Mouse (Mus musculus) intestine, embryonic 14.5 days (tissue): ENCODE measurements around the gene Gm2a. TPM values are rescaled to one million over a fixed set of nuclear protein-coding genes. Genes with fewer than 3 reads are reported as not detected.

Source experiments
- ATAC-seq: fragments of 200-750 bp; cut with Nextera tagmentation; replicated peaks from 2 replicates; pipeline ENCODE4 v1.8.0; 2017; ENCODE audit warnings: low read depth, moderate number of reproducible peaks, moderate TSS enrichment, moderate library complexity; ENCODE audit not compliant: low FRiP score, low TSS enrichment
- DNase-seq: peaks from one replicate; pipeline ENCODE4 v3.0.0-alpha.2; 2018; ENCODE audit warnings: low spot score
- H3K27ac ChIP-seq: fragments of 300-500 bp; sonication (generic); 2 replicates; pipeline ENCODE4 v1.5.1; 2014; ENCODE audit warnings: low read depth, mild to moderate bottlenecking, control low read depth
- H3K27me3 ChIP-seq: fragments of 300-500 bp; sonication (generic); replicated peaks from 2 replicates; pipeline ENCODE4 v1.6.1; 2014; ENCODE audit warnings: low read length, control low read depth; ENCODE audit not compliant: control insufficient read depth, insufficient read depth
- H3K36me3 ChIP-seq: fragments of 300-500 bp; sonication (generic); 2 replicates; pipeline ENCODE4 v1.6.1; 2014; ENCODE audit warnings: low read length, control low read depth; ENCODE audit not compliant: control insufficient read depth, insufficient read depth
- H3K4me1 ChIP-seq: fragments of 300-500 bp; sonication (generic); replicated peaks from 2 replicates; pipeline ENCODE4 v1.6.1; 2014; ENCODE audit warnings: low read length, control low read depth, mixed read lengths; ENCODE audit not compliant: control insufficient read depth, insufficient read depth
- H3K4me2 ChIP-seq: fragments of 300-500 bp; sonication (generic); 2 replicates; pipeline ENCODE4 v1.6.1; 2014; ENCODE audit warnings: low read length
- H3K4me3 ChIP-seq: fragments of 300-500 bp; sonication (generic); 2 replicates; pipeline ENCODE4 v1.5.1; 2014; ENCODE audit warnings: low read depth, low read length, control low read depth, mixed read lengths
- H3K9ac ChIP-seq: fragments of 300-500 bp; sonication (generic); 2 replicates; pipeline ENCODE4 v1.6.1; 2014; ENCODE audit warnings: mild to moderate bottlenecking, low read length
- H3K9me3 ChIP-seq: fragments of 300-500 bp; sonication (generic); 2 replicates; pipeline ENCODE4 v1.6.1; 2016; ENCODE audit warnings: low read length, control low read depth; ENCODE audit not compliant: control insufficient read depth
- WGBS: fragments of 180-500 bp; shearing (Covaris S2); extraction: QIAGEN DNeasy Blood & Tissue Kit; methylation state at CpG from one replicate; pipeline ENCODE4 v1.1.7; 2014; 5-methylcytosine and 5-hydroxymethylcytosine counted together
- polyA plus RNA-seq: library from polyadenylated mRNA; unstranded; fragments of >200 nt; fragmentation: Nextera tagmentation; extraction: Ambion mirVana; gene quantifications from 2 replicates; pipeline ENCODE4 v1.2.1, GENCODE M21; 2014

The Gm2a gene
- polyA plus RNA-seq, 1 experiment from 2014 or later, result 23.1 TPM

DNA sequence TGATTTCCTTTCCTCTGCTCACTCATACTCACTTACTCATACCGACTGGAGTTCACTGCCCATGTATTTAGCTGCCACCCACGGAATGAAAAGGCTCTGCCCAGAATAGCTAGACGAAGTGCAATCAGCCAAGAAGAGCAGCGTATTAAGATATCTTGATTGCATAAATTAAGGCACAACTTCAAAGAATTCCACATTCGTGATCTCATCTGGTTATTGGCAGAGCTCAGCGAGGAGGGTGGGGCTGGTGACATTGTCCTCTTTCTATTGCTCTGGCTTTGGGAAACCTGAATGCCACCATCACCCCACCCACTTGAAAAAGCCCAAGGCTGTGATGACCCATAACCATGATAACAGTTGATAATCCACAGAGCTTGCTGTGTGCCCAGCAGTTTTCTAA lies 30.0 kb downstream of the Gm2a start:
- H3K9ac ChIP-seq, result no peak overlapping the region
- H3K27me3 ChIP-seq, result no peaks in the 10 kb centered on the region
- no peak overlapping the region for H3K4me3 ChIP-seq
- no peaks in the 10 kb centered on the region for H3K36me3 ChIP-seq
- 70% methylated on average over 6 of the region's 6 CpGs for WGBS
- no peaks in the 10 kb centered on the region for H3K9me3 ChIP-seq
- no peaks in the 10 kb centered on the region for H3K4me1 ChIP-seq
- DNase-seq (no peak), ATAC-seq (no peak)
- H3K4me2 ChIP-seq, result no peak overlapping the region
- no peak overlapping the region for H3K27ac ChIP-seq

DNA sequence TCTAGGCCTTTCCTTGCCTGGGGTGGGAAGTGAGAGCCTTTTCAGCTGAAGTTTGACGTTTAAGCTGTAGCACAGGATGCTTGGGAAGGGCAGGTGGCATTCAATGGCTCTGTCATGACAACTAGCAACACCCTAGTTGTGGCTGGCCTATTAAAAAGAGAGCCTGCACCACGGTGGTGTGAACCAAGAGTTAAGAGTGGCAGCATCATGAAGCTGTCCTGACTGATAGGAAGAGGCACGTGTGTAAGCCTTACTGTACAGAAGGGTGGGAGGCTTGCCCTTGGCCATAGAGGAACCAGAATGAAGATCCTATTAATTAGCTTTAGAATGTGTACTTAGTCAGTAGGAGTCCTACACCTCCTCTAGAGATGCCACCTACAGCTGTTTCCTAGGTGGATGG lies 30.5 kb downstream of the Gm2a start:
- no peak overlapping the region for H3K27ac ChIP-seq
- no peaks in the 10 kb centered on the region for H3K27me3 ChIP-seq
- H3K4me3 ChIP-seq, result no peak overlapping the region
- ATAC-seq (no peak), DNase-seq (no peak)
- H3K36me3 ChIP-seq, result no peaks in the 10 kb centered on the region
- 77% methylated on average over 3 of the region's 3 CpGs for WGBS
- H3K4me2 ChIP-seq, result no peak overlapping the region
- H3K9ac ChIP-seq, result no peak overlapping the region
- H3K4me1 ChIP-seq, result no peaks in the 10 kb centered on the region
- no peaks in the 10 kb centered on the region for H3K9me3 ChIP-seq

DNA sequence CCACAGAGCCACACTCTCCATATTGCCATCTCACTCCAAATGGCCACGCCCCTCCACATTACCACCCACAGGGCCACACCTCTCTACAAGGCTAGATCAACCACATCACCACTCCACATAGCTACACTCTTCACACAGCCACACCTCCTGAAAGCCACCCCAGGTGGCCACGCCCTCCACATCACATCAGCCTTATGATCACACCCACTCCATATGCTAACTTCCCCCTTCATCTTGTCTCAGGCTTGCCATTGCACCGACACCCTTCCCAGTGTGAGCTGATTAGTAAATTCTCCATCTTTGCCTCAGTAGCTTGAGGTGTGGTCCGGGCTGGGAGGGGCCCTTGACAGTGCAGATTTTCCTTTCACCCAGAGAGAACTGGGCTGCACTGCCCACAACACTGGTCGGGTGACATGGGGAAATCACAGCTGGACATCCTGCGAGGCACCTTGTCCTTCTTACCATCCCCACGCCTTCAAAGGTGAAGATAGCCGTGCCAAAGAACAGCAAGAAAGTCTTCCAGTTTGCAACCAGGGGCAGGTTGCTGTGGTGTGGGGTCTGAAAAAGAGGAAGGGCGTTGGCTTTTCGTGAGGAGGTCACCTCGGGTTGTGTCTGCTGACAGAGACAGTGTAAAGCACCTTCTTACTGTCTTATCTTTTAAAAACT lies 33.3 kb downstream of the Gm2a start:
- H3K9ac ChIP-seq, result no peak overlapping the region
- 0 out of 2 replicates have a peak, but pooled peaks have one; percentile 36 for ATAC-seq
- H3K9me3 ChIP-seq, result no peaks in the 10 kb centered on the region
- no peaks in the 10 kb centered on the region for H3K4me1 ChIP-seq
- H3K4me3 ChIP-seq, result no peak overlapping the region
- no peak for DNase-seq
- no peak overlapping the region for H3K27ac ChIP-seq
- WGBS, result 85% methylated on average over 11 of the region's 11 CpGs
- H3K36me3 ChIP-seq, result no peaks in the 10 kb centered on the region
- H3K27me3 ChIP-seq, result no peaks in the 10 kb centered on the region
- H3K4me2 ChIP-seq, result no peak overlapping the region

DNA sequence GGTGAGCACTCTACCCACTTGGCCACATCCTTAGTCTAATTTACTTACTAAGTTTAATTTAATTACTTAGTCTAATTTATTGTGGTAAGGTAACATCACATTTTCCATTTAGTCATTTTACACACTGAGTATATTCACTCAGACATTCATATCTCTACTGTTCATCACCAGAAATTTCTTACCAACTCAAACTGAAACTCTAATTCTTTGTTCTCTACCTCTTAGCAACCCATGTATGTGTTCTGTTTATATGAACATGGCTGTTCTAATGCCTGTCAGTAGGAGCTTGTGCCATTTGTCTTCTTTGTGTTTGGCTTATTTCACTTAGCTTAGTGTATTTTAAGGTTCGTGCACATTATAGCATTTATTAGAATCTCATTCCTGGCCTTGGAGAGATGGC lies 34.0 kb downstream of the Gm2a start:
- WGBS, result 55% methylated on average over 1 of the region's 1 CpGs
- H3K27me3 ChIP-seq, result no peaks in the 10 kb centered on the region
- DNase-seq (no peak), ATAC-seq (no peak)
- no peaks in the 10 kb centered on the region for H3K36me3 ChIP-seq
- no peak overlapping the region for H3K4me3 ChIP-seq
- H3K4me2 ChIP-seq, result no peak overlapping the region
- no peak overlapping the region for H3K9ac ChIP-seq
- no peaks in the 10 kb centered on the region for H3K9me3 ChIP-seq
- H3K27ac ChIP-seq, result no peak overlapping the region
- no peaks in the 10 kb centered on the region for H3K4me1 ChIP-seq

DNA sequence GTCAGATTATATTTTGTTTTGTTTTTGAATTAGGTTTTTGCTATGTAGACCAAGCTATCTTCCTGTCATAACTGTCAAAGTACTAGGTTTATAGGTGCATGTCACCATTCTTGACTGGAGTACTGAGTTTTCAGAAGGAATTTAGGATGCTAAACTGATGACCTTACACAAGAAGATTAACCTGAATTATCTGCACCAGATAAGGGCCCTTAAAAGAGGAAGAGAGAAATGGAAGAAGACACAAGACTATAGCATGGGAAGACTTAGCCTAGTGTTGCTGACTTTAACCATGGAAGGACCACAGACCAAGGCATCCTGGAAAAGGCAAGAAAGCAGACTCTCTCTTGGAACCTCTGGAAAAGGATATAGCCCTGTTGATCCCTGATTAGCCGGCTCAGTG lies 35.3 kb downstream of the Gm2a start:
- H3K9me3 ChIP-seq, result no peaks in the 10 kb centered on the region
- H3K36me3 ChIP-seq, result no peaks in the 10 kb centered on the region
- WGBS, result 87% methylated on average over 1 of the region's 1 CpGs
- H3K27ac ChIP-seq, result no peak overlapping the region
- no peak overlapping the region for H3K9ac ChIP-seq
- H3K4me3 ChIP-seq, result no peak overlapping the region
- ATAC-seq, result no peak
- H3K4me1 ChIP-seq, result no peaks in the 10 kb centered on the region
- H3K27me3 ChIP-seq, result no peaks in the 10 kb centered on the region
- no peak for DNase-seq
- H3K4me2 ChIP-seq, result no peak overlapping the region

DNA sequence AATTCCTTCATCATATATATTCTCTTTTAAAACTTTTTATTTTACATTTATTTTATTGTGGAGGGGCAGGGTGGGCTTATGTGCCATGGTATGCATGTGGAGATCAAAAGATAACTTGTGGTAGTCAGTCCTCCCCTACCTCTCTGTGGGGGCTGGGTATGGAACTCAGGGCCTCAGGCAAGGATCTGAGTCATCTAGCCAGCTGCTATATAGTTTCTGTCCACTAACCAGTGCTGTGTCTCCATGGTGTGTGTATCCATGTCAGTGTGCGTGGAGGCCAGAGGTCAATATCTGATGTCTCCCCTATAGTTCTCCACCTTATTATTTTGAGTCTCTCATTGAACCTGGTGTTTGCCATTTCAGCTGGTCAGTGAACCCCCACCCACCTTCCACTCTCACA lies 36.5 kb downstream of the Gm2a start:
- Histone ChIP-seq H3K9ac (no peak overlapping the region), H3K4me2 (no peak overlapping the region), H3K4me3 (no peak overlapping the region), H3K36me3 (no peaks in the 10 kb centered on the region), H3K4me1 (no peaks in the 10 kb centered on the region), H3K9me3 (no peaks in the 10 kb centered on the region), H3K27me3 (no peaks in the 10 kb centered on the region), H3K27ac (no peak overlapping the region)
- 82% methylated on average over 1 of the region's 1 CpGs for WGBS
- ATAC-seq (no peak), DNase-seq (no peak)

DNA sequence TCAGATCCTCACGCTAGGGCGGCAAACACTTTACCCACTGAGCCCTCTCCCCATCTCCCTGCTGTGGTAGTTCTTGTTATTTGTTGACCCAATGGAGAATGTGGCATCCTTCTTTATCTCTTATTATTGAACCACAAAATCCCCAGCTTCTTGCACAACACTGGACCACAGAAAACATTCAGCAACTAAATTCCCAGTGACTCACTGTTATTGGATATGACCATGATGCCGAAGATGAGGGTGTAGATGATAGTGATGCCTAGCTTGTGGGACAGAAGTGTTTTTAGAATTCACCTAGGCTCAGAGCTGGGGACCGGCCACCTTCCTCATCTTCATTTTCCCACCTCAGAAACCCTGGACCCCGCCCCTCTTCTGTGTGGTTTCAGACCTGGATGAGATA lies 37.0 kb downstream of the Gm2a start:
- no peak overlapping the region for H3K27ac ChIP-seq
- no peaks in the 10 kb centered on the region for H3K36me3 ChIP-seq
- no peaks in the 10 kb centered on the region for H3K4me1 ChIP-seq
- no peak overlapping the region for H3K4me2 ChIP-seq
- whole genome bisulfite sequencing, result 84% methylated on average over 5 of the region's 5 CpGs
- H3K27me3 ChIP-seq, result no peaks in the 10 kb centered on the region
- H3K4me3 ChIP-seq, result no peak overlapping the region
- DNase-seq (no peak), ATAC-seq (no peak)
- no peaks in the 10 kb centered on the region for H3K9me3 ChIP-seq
- H3K9ac ChIP-seq, result no peak overlapping the region

DNA sequence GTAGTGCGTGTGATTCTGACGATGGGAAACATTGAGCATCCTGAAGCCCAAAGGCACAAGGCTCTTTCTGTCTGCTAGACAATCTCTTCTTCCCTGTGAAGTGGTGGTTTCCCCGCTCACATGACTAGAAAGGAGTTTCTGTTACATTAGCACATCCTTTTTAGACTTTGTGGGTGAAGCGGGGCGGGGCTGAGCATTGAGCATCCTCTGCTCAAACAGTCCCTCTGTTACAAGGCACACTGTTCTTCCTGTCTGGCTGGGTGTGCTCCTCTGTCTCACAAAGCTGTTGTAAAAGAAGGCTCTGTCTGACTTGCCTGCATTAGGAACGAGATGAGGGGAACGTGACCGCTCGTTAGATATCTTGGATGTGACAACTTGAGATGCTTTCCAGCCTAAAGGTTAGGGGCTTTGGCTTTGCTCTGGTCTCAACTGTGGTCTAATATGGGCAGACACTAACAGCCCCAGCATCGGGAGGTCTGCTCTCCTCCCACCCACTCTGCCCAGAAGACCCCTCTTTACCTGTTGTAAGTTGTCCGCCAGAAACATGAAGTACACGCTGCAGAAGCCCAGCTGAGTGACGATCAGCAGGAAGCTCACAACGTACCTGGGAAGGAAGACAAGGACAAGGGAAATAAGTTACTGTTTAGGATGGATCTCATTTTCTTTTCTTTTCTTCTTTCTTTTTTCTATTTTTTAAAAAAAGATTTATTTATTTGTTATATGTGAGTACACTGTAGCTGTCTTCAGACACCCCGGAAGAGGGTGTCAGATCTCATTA lies 39.0 kb downstream of the Gm2a start:
- Histone ChIP-seq H3K9ac (no peak overlapping the region), H3K4me1 (no peaks in the 10 kb centered on the region), H3K4me2 (no peak overlapping the region), H3K36me3 (no peaks in the 10 kb centered on the region), H3K27me3 (no peaks in the 10 kb centered on the region), H3K9me3 (no peaks in the 10 kb centered on the region), H3K4me3 (no peak overlapping the region), H3K27ac (no peak overlapping the region)
- no peak for DNase-seq
- ATAC-seq, result no peak
- 75% methylated on average over 15 of the region's 15 CpGs for WGBS

DNA sequence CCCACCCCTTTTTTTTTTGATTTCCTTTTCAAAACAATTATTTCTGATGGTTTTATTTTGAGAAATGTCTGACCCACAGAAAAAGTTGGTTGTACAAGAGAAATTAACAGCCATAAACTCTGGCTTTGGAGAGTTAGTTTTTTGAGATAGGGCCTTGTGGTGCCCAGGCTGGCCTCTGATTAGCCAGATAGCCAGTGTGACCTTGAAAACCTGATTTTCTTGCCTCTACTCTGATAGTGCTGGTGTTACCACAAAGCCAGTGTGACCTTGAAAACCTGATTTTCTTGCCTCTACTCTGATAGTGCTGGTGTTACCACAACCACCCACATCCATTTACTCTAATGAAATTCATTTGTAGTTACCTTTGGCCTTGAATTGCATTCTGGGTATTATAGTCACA lies 39.7 kb downstream of the Gm2a start:
- Histone ChIP-seq H3K4me3 (no peak overlapping the region), H3K27ac (no peak overlapping the region), H3K36me3 (no peaks in the 10 kb centered on the region), H3K27me3 (no peaks in the 10 kb centered on the region), H3K4me2 (no peak overlapping the region), H3K4me1 (no peaks in the 10 kb centered on the region), H3K9ac (no peak overlapping the region), H3K9me3 (no peaks in the 10 kb centered on the region)
- ATAC-seq (no peak), DNase-seq (no peak)
